Mouse (Mus musculus): Measurements from ENCODE around the gene Gm13276. TPM values are rescaled to one million over a fixed set of nuclear protein-coding genes. Genes with fewer than 3 reads are reported as not detected.
A peak's percentile ranks its signal among the peaks of the same experiment; 100 is the strongest.
"Not testable (repeated sequence)": the region's sequence is repeated elsewhere in the genome, so short reads cannot be mapped to it uniquely, and the experiment has no call there.

Gene Gm13276
- total RNA-seq (2021) = not detected
- long read RNA-seq = 0 reads

- DNase-seq (ENCODE audit: low spot score in 2 of 2) = not testable (repeated sequence)
Observed at GRCm38 (mm10) chr4:88785409-88785808, at the start of gene Gm13276. Gene Gm13276, plus strand, starts transcription at chr4:88785709.

DNA sequence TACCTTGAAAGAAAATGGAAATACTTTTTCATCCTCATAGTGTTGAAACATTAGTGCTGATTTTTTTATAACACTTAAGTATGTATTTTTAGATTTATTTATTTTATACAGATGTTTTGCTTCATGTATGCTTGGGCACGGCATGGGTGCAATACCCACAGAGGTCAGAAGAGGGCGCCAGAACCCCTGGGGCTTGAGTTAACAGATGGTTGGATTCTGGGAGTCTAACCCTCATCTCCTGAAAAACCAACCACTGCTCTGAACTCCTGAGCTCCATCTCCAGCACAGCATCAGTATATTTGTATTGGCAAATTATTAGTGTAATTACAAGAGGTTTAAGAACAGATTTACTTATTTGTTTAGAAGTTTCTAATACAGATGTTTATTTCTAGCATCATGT, 47.0 kb upstream of the Gm13276 start:
- DNase-seq (ENCODE audit: low spot score in 2 of 2) = peak; percentile 62 to 66

DNA sequence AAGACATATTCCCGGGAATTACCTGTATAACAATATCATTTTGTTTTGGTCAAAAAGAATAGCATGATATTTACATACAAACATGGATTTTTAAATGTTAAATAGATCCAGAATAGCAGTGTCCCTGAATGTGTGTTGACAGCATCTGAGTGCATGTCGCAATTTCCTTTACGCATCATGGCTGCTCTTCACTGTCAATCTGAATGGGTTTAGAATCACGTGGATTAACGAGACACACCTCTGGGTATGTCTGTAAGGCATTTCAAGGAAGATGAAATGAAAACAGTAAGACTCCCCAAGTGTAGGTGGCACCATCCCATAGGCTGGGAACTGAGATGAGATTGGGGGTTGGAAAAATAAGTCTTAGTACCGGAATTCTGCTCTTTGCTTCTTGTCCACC, 46.5 kb upstream of the Gm13276 start:
- DNase-seq (ENCODE audit: low spot score in 2 of 2) = no peak

GRCm38 (mm10) chr4:88741426-88741825, 44.1 kb upstream of the Gm13276 start:
- DNase-seq (ENCODE audit: low spot score in 2 of 2) = no peak

DNA sequence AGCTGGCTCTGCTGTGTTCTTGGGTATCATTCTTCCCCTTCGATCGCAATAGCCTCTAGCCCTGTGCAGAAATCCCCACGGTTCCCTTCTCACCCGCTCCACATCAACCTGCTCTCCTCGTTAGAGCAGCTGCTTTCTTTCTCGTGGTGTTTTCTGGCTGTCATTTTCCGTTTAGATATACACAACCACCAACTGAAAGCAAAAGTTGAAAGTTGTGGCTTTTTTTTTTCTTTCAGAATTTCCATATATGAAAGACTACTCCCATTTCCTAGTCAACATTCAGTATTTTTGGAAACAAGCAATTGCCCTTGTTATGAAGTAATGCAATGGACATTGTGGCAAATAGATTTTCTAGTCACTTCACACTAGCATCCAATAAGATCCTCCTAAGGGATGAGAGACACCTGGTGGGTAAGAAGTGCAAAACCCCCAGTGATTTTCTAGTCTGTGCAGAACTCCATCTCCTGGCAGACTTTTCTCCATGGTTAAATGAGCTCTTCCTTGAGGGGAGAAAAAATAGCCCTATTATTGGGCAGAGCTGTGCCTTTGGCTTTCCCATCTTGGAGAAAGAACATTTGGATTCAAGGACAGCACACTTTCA, 42.6 kb upstream of the Gm13276 start:
- no peak for DNase-seq (ENCODE audit: low spot score in 2 of 2)

GRCm38 (mm10) chr4:88744207-88744606, 41.3 kb upstream of the Gm13276 start:
- no peak for DNase-seq (ENCODE audit: low spot score in 2 of 2)

DNA sequence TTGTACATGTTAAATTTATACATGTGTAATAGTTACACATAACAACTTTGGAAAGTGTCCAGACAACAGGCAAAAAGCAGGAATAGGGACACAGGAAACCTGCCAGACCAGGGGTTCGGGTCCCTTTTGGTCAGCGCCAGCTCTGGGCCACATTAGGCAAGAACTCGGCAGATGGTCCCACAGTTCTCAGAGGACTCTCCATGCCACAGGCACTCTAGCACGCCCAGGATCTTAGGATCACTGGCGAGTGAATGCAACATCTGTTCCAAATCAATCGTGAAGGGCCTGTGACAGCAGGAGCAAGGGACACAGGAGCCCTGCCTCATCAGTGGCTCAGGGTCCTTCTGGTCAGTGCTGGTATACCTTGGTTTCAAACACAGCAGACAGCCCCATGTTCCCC, 35.6 kb upstream of the Gm13276 start:
- no peak for DNase-seq (ENCODE audit: low spot score in 2 of 2)

DNA sequence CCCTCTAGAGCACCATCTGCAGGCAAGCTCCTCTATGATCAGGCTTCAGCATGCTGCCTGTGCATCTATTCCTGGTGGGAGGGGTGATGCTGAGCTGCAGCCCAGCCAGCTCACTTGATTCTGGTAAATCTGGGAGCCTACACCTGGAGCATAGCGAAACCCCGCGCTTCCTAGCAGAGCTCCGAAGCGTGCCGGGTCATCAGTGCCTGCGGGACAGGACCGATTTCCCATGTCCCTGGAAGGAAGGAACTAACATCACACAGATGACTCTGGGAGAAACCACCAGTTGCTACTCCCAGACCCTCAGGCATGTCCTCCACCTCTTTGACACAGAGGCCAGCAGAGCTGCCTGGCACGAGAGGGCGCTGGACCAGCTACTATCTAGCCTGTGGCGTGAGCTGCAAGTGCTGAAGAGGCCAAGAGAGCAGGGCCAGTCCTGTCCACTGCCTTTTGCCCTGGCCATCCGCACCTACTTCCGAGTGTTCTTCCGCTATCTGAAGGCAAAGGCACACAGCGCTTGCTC, 30.6 kb upstream of the Gm13276 start, which contains the start of gene Gm13271:
TSS of gene Gm13271 (plus strand) at position 51 of the 523 bp plus-strand sequence.
- DNase-seq (ENCODE audit: low spot score in 2 of 2) = peak; percentile 78 to 81

GRCm38 (mm10) chr4:88756581-88757513, 28.7 kb upstream of the Gm13276 start:
- DNase-seq (ENCODE audit: low spot score in 2 of 2) = peak in 1 of 2 experiments; percentile 17

- peak; percentile 93 to 94 for DNase-seq (ENCODE audit: low spot score in 2 of 2)
Observed at GRCm38 (mm10) chr4:88757628-88758031, 27.9 kb upstream of the Gm13276 start.

- not testable (repeated sequence) for DNase-seq (ENCODE audit: low spot score in 2 of 2)
Observed at GRCm38 (mm10) chr4:88758751-88759150, 26.8 kb upstream of the Gm13276 start.

DNA sequence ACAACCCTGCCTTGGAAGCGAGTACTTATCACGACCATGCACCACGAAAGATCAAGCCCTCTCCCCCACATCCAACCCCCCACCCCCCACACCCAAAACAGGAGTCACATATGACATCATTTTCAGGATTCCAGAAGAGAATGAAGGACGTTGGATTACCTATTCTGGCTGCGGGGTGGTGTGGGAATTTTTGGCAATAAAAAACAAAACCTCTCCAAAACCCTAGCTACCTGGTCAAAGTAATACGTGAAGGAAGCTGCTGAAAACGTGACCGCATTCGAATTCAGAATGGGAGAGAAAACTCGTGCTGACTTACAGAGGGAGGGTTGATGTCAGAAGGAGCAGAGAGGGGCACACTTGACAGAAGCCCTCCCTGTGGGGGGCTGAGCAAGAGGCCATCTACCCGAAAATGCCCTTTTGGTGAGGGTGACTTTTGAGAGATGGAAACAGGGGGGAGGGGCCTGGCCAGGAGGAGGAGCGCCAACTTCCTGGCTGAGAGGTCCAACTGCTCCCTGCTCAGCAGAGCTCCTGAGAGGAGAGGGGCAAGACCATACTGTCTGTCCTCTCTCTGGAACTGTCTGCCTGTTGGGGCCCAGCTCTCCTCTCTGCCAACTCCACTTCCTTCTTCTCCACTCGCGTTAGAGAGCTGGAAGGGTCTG, 25.8 kb upstream of the Gm13276 start, which contains the start of gene Gm13283:
TSS of gene Gm13283 (plus strand) at position 510 of the 659 bp plus-strand sequence.
- peak; percentile 17 to 33 for DNase-seq (ENCODE audit: low spot score in 2 of 2)

- peak; percentile 45 to 66 for DNase-seq (ENCODE audit: low spot score in 2 of 2)
Observed at GRCm38 (mm10) chr4:88760431-88760830, 25.1 kb upstream of the Gm13276 start.

GRCm38 (mm10) chr4:88761776-88762175, 23.7 kb upstream of the Gm13276 start:
- DNase-seq (ENCODE audit: low spot score in 2 of 2) = peak; percentile 73 to 83

GRCm38 (mm10) chr4:88762341-88762740, 23.2 kb upstream of the Gm13276 start:
- DNase-seq (ENCODE audit: low spot score in 2 of 2) = peak in 1 of 2 experiments; percentile 15

- peak in 1 of 2 experiments; percentile 16 for DNase-seq (ENCODE audit: low spot score in 2 of 2)
Observed at GRCm38 (mm10) chr4:88763384-88764018, 22.0 kb upstream of the Gm13276 start.

DNA sequence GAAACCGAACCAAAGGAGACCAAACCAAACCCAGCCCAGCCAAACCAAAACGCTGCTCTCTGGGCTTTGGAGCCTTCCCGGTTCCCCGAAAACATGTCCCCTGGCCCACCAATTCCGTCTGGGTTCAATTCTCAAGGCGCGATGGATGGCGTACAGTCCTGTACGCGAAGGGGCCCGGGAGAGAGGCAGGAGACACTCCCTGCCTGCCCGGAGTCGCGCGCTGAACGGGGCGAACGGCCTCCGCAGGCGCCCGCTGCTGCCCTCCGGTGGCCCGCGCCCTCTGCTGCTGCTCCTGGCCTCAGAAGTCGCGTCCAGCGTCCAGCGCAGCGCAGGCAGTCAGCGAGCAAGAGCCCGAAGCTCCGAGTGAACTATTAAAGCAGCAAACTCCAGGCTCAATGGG, 12.0 kb upstream of the Gm13276 start, which contains the start of gene Gm13290:
TSS of gene Gm13290 (plus strand) at position 301 of the 400 bp plus-strand sequence.
- DNase-seq (ENCODE audit: low spot score in 2 of 2) = not testable (repeated sequence)

- not testable (repeated sequence) for DNase-seq (ENCODE audit: low spot score in 2 of 2)
Observed at GRCm38 (mm10) chr4:88776622-88777021, 8.9 kb upstream of the Gm13276 start, which contains the start of gene Gm13289. Gene Gm13289, plus strand, starts transcription at chr4:88776922.

- not testable (repeated sequence) for DNase-seq (ENCODE audit: low spot score in 2 of 2)
Observed at GRCm38 (mm10) chr4:88779550-88779949, 6.0 kb upstream of the Gm13276 start, which contains the start of gene Gm13272. Gene Gm13272, plus strand, starts transcription at chr4:88779850.

DNA sequence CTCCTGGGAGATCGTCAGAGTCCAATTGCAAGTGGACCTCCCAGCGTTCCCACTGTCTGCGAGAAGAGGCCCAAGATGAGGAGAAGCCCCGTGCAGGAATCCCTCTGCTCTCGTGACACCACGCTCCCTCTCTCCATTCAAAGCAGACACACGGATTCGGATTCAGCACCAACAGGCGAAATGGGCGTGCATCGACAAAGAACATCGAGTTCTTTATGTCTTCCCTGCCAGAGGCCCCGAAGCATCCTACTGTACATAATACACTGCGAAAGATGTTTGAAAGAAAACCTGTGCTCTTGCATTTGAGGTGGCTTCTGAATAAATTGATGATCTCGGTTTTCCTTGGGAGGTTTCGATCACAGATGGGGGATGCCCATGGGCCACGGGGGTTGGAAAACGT, 5.2 kb upstream of the Gm13276 start:
- DNase-seq (ENCODE audit: low spot score in 2 of 2) = peak in 1 of 2 experiments; percentile 17
